Mouse (Mus musculus): Measurements from ENCODE around the gene Itga5. TPM values are rescaled to one million over a fixed set of nuclear protein-coding genes. Genes with fewer than 3 reads are reported as not detected.
A peak's percentile ranks its signal among the peaks of the same experiment; 100 is the strongest.

Gene Itga5
- total and polyA plus RNA-seq, 3 experiments: 0.17 to 1.8 (median 0.28) TPM

DNA sequence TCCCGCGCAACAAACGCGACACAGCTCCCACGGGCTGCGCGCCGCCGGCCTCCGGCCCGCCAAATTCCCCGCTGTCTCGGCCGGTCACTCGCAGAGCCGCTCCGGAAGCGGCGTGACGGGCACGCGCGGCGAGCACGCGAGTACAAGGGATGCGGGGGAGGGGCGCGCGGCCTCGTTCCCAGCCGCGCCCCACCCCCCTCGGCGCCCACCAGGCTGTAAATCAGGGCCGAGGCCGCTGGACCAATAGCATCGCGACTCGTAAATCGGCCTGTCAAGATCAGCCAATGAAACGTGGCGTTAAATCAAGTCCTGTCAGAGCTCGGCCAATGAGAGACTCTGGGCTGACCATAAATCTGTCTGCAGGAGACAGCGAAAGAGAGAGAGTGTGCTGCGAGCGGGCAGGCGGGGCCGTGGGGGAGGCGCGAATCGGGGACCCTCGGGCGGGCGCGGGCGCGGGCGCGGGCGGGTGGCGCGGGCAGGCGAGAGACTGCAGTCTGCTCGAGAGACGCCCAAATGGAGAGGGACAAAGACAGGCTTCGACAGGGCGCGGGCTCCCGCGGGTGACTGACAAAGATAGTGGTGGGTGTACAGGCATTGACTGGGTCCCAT is 61.4 kb downstream of the Itga5 start (continued):
- TF ChIP-seq KAT2A (IDR thresholded peaks at IDR 0.05; ENCODE audit: insufficient replicate concordance, low read length): 0 out of 2 replicates have a peak, but pooled peaks have one; percentile 51
- TF ChIP-seq HCFC1 (IDR thresholded peaks at IDR 0.05; ENCODE audit: low read depth, low read length): peak; percentile 72
- TF ChIP-seq PAX5 (IDR thresholded peaks at IDR 0.05; ENCODE audit: low read length): no peak
- peak; percentile 55 for TF ChIP-seq NRF1 (IDR thresholded peaks at IDR 0.05; ENCODE audit: low read depth, low read length)
- TF ChIP-seq MAFK (IDR thresholded peaks at IDR 0.05; ENCODE audit: insufficient replicate concordance, low read length): no peak
- peak; percentile 52 for TF ChIP-seq IRF4 (IDR thresholded peaks at IDR 0.05; ENCODE audit: low read depth, low read length)
- peak; percentile 98 for TF ChIP-seq CHD2 (IDR thresholded peaks at IDR 0.05; ENCODE audit: low read length)
- TF ChIP-seq MYC (IDR thresholded peaks at IDR 0.05; ENCODE audit: low read depth, low read length): peak; percentile 49
- TF ChIP-seq JUN (IDR thresholded peaks at IDR 0.05; ENCODE audit: insufficient read depth, low read depth, low read length): no peak
- 0 out of 2 replicates have a peak, but pooled peaks have one; percentile 15 for TF ChIP-seq RCOR1 (conservative IDR thresholded peaks at IDR 0.05; ENCODE audit: low read depth, low read length)
- TF ChIP-seq UBTF (IDR thresholded peaks at IDR 0.05; ENCODE audit: low read depth, low read length): 0 out of 2 replicates have a peak, but pooled peaks have one; percentile 24
- TF ChIP-seq BHLHE40 (IDR thresholded peaks at IDR 0.05; ENCODE audit: low read depth, low read length): peak; percentile 99

- TF ChIP-seq ELF1 (IDR thresholded peaks at IDR 0.05; ENCODE audit: low read depth, low read length): no peak
- 0 out of 2 replicates have a peak, but pooled peaks have one; percentile 9 for TF ChIP-seq RCOR1 (conservative IDR thresholded peaks at IDR 0.05; ENCODE audit: low read depth, low read length)
- TF ChIP-seq KAT2A (IDR thresholded peaks at IDR 0.05; ENCODE audit: insufficient replicate concordance, low read length): no peak
- TF ChIP-seq CHD1 (IDR thresholded peaks at IDR 0.05; ENCODE audit: low read depth, low read length): 0 out of 2 replicates have a peak, but pooled peaks have one; percentile 15
- Histone ChIP-seq H3K27me3 (replicated peaks) (peaks cover 5% of the 10 kb centered on the region), H3K36me3 (replicated peaks in 1 of 2; ENCODE audit: control insufficient read depth in 1 of 2, insufficient read depth in 1 of 2, low read length in 1 of 2) (peaks cover under 1 to 9% of the 10 kb centered on the region in 2 experiments), H3K4me1 (ENCODE audit: control insufficient read depth in 1 of 2, insufficient read depth in 2 of 2) (peaks cover 9 to 87% of the 10 kb centered on the region in 2 experiments; a peak in 3 of 4 replicates), H3K9me3 (replicated peaks; ENCODE audit: low read length) (no peaks in the 10 kb centered on the region), H3K4me2 (ENCODE audit: insufficient read depth, low read depth, poor library complexity, severe bottlenecking) (peak overlapping the region; percentile 64), H3K27ac (ENCODE audit: insufficient read depth, low read depth) (no peak overlapping the region), H3K4me3 (replicated peaks in 1 of 3; ENCODE audit: low read depth in 2 of 3, low read length in 2 of 3, poor library complexity in 1 of 3) (peak overlapping the region; percentile 53 to 57 (median 57)), H3K79me2 (replicated peaks; ENCODE audit: control insufficient read depth, extremely low read depth, insufficient read depth, poor library complexity, severe bottlenecking) (no peaks in the 10 kb centered on the region), H3K9ac (ENCODE audit: insufficient read depth, low read depth) (peak overlapping the region; percentile 89)
- dilution Hi-C loops (cut with MboI; ENCODE audit: extremely low pct_ligation_motif_present, extremely low pct_unique_long_range_greater_than_20kb, low sequenced_read_pairs): no loop called here
- in situ Hi-C loops (cut with MboI; ENCODE audit: low pct_ligation_motif_present, low pct_unique_long_range_greater_than_20kb, low sequenced_read_pairs): no loop called here
- no peak for DNase-seq (ENCODE audit: extremely low read depth)
These were observed 62.0 kb downstream of the Itga5 start for GRCm38 (mm10) chr15:103304616-103304969.

DNA sequence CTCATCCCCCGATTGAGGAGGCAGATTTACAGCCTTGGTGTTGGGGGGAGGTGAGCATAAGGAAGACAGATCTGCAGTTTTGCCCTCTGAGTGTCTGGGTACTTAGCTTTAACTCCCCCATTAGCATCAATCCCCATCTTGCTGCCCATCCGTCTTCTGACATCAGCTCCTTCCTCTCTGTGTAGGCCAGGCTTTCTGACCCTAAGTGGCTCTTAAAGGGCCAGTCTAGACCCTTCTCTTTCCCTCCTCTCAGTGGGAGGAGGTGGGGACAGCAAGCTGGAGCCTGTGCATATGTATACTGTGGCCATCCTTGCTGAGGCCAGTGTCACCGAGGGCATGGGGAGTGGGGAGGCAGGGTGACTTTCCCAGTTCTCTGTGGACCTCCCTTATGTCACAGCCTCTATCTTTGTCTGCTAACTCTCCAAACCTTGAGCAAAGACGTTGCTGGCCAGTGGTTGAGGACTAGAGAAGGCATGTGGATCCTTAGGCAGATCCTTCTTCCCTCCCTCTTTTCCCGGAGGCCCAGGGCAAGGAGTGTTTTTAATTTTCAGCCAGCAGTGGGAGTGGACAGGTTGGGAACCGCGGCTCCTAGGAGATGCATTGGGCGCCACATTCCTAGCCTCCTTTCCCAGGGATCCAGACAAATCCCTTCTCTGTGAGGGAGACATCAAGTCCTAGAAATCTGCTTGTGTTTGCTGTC is 62.5 kb downstream of the Itga5 start:
- Histone ChIP-seq H3K27ac (ENCODE audit: insufficient read depth, low read depth) (no peak overlapping the region), H3K9me3 (replicated peaks; ENCODE audit: low read length) (no peaks in the 10 kb centered on the region), H3K4me3 (replicated peaks in 1 of 3; ENCODE audit: low read depth in 2 of 3, low read length in 2 of 3, poor library complexity in 1 of 3) (peak overlapping the region; percentile 53 to 57 (median 57)), H3K9ac (ENCODE audit: insufficient read depth, low read depth) (peak overlapping the region; percentile 89), H3K36me3 (replicated peaks in 1 of 2; ENCODE audit: control insufficient read depth in 1 of 2, insufficient read depth in 1 of 2, low read length in 1 of 2) (peaks cover 6 to 15% of the 10 kb centered on the region in 2 experiments), H3K4me2 (ENCODE audit: insufficient read depth, low read depth, poor library complexity, severe bottlenecking) (peak overlapping the region; percentile 64), H3K79me2 (replicated peaks; ENCODE audit: control insufficient read depth, extremely low read depth, insufficient read depth, poor library complexity, severe bottlenecking) (no peaks in the 10 kb centered on the region), H3K27me3 (replicated peaks) (peaks cover 5% of the 10 kb centered on the region), H3K4me1 (ENCODE audit: control insufficient read depth in 1 of 2, insufficient read depth in 2 of 2) (peaks cover 9 to 87% of the 10 kb centered on the region in 2 experiments; a peak in 3 of 4 replicates)
- in situ Hi-C loops (cut with MboI; ENCODE audit: low pct_ligation_motif_present, low pct_unique_long_range_greater_than_20kb, low sequenced_read_pairs): no loop called here
- DNase-seq (ENCODE audit: extremely low read depth): no peak
- no peak for TF ChIP-seq NRF1 (IDR thresholded peaks at IDR 0.05; ENCODE audit: low read depth, low read length)
- TF ChIP-seq SIN3A (IDR thresholded peaks at IDR 0.05; ENCODE audit: low read length): peak; percentile 33; the same call in 1 of the 2 replicates
- TF ChIP-seq SMC3 (IDR thresholded peaks at IDR 0.05; ENCODE audit: low read depth, low read length): no peak
- no peak for TF ChIP-seq CHD2 (IDR thresholded peaks at IDR 0.05; ENCODE audit: low read length)
- 0 out of 2 replicates have a peak, but pooled peaks have one; percentile 7 for TF ChIP-seq CHD1 (IDR thresholded peaks at IDR 0.05; ENCODE audit: low read depth, low read length)
- no peak for TF ChIP-seq E2F4 (IDR thresholded peaks at IDR 0.05; ENCODE audit: insufficient replicate concordance, low read depth, low read length)
- dilution Hi-C loops (cut with MboI; ENCODE audit: extremely low pct_ligation_motif_present, extremely low pct_unique_long_range_greater_than_20kb, low sequenced_read_pairs): no loop called here
